Mouse (Mus musculus): Measurements from ENCODE around the gene Ccp110. TPM values are rescaled to one million over a fixed set of nuclear protein-coding genes. Genes with fewer than 3 reads are reported as not detected.

The Ccp110 gene
- polyA plus RNA-seq, 1 experiment from 2014 or later: 26.2 TPM

DNA sequence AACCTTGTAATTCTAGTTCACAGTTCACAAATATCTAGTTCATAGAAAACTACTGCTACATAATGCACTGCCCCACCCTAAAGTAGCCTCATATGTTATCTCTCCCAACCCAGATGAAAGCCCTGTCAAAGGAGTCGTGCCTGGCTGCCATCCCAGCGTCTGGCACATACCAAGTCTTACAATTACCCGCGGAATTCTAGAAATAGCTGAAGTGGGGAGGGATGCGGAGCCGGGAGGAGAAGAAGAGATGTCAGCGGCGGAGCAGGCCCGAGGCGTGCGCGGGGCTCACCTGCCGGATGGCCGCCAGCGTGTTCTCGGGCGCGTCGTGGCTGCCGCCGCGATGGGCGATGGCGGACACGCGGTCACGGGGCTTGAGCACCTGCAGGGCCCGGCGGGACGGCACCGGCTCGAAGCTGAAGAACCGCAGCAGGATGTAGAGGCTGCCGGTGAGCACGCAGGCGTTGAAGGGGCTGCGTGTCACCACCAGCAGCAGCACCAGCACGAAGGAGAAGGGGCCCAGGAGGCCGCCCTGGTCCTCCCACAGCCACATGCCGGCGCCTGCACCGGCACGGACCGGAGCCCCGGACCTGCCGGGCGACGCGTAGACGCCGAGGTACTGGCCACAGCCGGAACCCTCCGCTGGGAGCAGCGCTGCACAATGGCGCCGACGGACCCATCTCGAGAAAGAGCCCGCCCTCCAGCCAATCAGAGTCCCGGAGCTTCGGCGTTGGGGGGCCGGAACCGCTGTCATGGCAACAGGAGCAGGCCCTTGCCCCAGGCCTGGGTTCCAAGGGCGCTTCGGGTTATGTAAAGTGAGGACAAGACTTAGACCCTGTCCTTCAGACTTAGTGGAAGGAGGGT lies 7.0 kb upstream of the Ccp110 start, which contains the start of gene Gde1:
Gde1 (minus strand) TSS at position 678 of the 861 bp plus-strand sequence.
- peak within 1 kb of the TSS; percentile 59 for H3K4me2 ChIP-seq
- ATAC-seq (ENCODE audit: low FRiP score, low read depth): peak; percentile 94
- H3K27ac ChIP-seq (replicated peaks): peak within 1 kb of the TSS; percentile 91
- H3K36me3 ChIP-seq: no peaks in the 10 kb centered on the region
- WGBS: under 1% methylated on average over 65 of the region's 66 CpGs
- H3K9ac ChIP-seq: peak within 1 kb of the TSS; percentile 93
- no peaks in the 10 kb centered on the region for H3K9me3 ChIP-seq
- peak within 1 kb of the TSS; percentile 71 for H3K4me3 ChIP-seq
- H3K4me1 ChIP-seq (replicated peaks): peaks cover 26% of the 10 kb centered on the region
- H3K27me3 ChIP-seq: no peaks in the 10 kb centered on the region

DNA sequence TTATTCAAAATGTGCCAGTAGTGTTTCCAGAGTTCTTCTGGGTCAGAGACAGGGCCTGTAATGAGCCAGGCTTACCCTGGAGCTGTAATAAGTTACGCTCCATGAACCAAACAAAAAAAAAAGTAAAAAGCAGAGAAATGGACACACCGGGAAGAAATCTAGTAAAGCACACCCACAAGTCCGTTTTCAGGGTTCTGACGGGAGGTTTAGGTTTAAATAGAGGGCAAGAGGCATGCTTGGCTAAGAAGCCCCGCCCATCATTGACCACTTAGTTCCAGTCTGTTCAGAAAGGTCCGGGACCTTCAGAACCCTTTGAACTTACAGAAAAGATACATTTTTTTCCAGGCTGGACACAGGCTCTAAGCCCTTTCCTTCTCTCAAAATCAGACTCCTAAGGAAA lies 6.3 kb upstream of the Ccp110 start:
- H3K4me3 ChIP-seq: peak overlapping the region; percentile 71
- H3K27me3 ChIP-seq: no peaks in the 10 kb centered on the region
- H3K36me3 ChIP-seq: no peaks in the 10 kb centered on the region
- peak overlapping the region; percentile 59 for H3K4me2 ChIP-seq
- H3K9ac ChIP-seq: no peak overlapping the region
- WGBS: 27% methylated on average over 6 of the region's 6 CpGs
- ATAC-seq (ENCODE audit: low FRiP score, low read depth): 0 out of 2 replicates have a peak, but pooled peaks have one; percentile 1
- H3K9me3 ChIP-seq: no peaks in the 10 kb centered on the region
- peak overlapping the region; percentile 91 for H3K27ac ChIP-seq (replicated peaks)
- peaks cover 26% of the 10 kb centered on the region for H3K4me1 ChIP-seq (replicated peaks)

DNA sequence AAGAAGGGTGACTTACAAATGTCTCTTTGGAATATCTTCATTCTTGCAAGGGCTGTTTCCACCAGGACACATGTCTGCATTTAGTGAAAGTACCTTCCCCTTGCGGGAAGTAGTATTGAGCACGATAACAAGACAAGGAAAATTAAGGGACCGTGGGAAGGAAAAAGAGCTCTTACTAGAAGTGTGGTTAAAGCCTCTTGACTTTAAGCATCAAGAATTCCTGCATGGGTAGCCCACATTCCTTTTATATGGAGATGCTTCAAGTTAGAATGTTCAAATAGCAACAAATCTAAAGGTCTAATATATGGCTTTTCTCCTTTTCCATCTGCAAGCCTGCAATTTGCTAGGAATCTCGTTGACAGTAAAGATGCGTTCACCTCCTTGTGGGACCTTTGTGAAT lies 5.9 kb upstream of the Ccp110 start:
- no peaks in the 10 kb centered on the region for H3K9me3 ChIP-seq
- no peaks in the 10 kb centered on the region for H3K27me3 ChIP-seq
- no peak for ATAC-seq (ENCODE audit: low FRiP score, low read depth)
- H3K9ac ChIP-seq: no peak overlapping the region
- 93% methylated on average over 5 of the region's 5 CpGs for WGBS
- H3K36me3 ChIP-seq: no peaks in the 10 kb centered on the region
- peaks cover 26% of the 10 kb centered on the region for H3K4me1 ChIP-seq (replicated peaks)
- H3K4me3 ChIP-seq: no peak overlapping the region
- H3K4me2 ChIP-seq: 0 out of 2 replicates have a peak overlapping the region, but pooled peaks have one; percentile 59
- no peak overlapping the region for H3K27ac ChIP-seq (replicated peaks)

DNA sequence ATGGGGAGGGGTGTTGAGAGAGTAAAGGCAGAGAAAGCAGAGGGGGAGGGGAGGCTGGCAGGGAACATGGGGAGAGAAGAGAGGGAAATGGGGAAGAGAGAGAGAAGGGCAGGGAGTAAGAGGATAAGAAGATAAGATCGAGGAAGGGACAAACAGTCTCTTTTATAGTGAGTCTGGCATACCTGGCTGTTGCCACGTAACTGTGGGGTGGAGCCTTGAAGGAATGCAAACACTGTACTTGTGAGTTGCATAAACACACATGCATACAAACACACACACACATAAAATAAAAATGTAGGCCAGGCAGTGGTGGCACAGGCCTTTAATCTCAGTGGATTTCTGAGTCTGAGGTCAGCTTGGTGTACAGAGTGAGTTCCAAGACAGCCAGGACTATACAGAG lies 5.1 kb upstream of the Ccp110 start:
- Histone ChIP-seq H3K4me1 (replicated peaks) (peaks cover 26% of the 10 kb centered on the region), H3K27ac (replicated peaks) (no peak overlapping the region), H3K36me3 (no peaks in the 10 kb centered on the region), H3K4me2 (no peak overlapping the region), H3K27me3 (no peaks in the 10 kb centered on the region), H3K9ac (no peak overlapping the region), H3K9me3 (no peaks in the 10 kb centered on the region), H3K4me3 (no peak overlapping the region)
- 83% methylated on average over 2 of the region's 2 CpGs for WGBS
- ATAC-seq (ENCODE audit: low FRiP score, low read depth): no peak

DNA sequence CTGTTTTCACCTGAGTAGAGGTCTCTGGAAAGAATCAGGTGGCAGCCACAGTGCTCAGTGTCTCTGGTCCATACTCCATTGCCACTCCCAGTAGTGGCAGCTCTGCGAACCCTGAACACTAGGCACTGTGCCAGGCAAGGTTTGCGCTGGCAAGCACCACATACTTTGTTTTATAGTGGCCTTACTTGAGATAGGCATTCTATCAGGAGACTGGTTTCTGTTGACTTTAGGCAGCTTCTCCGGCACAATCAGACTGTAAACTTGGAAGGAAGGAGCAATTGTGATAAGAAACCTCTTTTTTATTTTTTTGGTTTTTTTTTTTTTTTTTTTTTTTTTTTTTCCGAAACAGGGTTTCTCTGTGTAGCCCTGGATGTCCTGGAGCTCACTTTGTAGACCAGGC lies 4.3 kb upstream of the Ccp110 start:
- H3K27me3 ChIP-seq: no peaks in the 10 kb centered on the region
- H3K4me2 ChIP-seq: no peak overlapping the region
- H3K27ac ChIP-seq (replicated peaks): no peak overlapping the region
- 87% methylated on average over 4 of the region's 4 CpGs for WGBS
- no peak for ATAC-seq (ENCODE audit: low FRiP score, low read depth)
- H3K9ac ChIP-seq: no peak overlapping the region
- no peaks in the 10 kb centered on the region for H3K9me3 ChIP-seq
- peaks cover 23% of the 10 kb centered on the region for H3K4me1 ChIP-seq (replicated peaks)
- H3K36me3 ChIP-seq: no peaks in the 10 kb centered on the region
- no peak overlapping the region for H3K4me3 ChIP-seq

DNA sequence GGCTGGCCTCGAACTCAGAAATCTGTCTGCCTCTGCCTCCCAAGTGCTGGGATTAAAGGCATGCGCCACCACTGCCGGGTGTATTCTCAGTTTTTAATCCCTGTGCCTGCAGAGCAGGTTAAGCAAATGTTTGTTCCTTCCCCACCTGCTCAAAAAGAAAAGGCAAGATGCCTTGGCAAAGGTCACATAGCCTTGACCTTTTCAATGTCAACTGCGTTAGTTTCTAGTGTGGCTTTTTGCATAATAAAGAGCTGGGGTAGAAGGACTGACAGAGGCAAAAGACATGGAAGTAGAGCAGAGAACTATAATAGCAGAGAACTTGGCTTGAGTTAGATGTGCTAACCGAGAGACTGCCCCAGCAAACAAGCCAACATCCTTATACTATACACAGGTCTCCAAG lies 1.6 kb upstream of the Ccp110 start:
- Histone ChIP-seq H3K4me1 (replicated peaks) (peaks cover 18% of the 10 kb centered on the region), H3K4me3 (no peak overlapping the region), H3K9me3 (no peaks in the 10 kb centered on the region), H3K9ac (no peak overlapping the region), H3K36me3 (peaks cover 4% of the 10 kb centered on the region; the same call in 1 of the 2 replicates), H3K4me2 (no peak overlapping the region), H3K27me3 (no peaks in the 10 kb centered on the region), H3K27ac (replicated peaks) (no peak overlapping the region)
- 59% methylated on average over 5 of the region's 5 CpGs for WGBS
- ATAC-seq (ENCODE audit: low FRiP score, low read depth): no peak

DNA sequence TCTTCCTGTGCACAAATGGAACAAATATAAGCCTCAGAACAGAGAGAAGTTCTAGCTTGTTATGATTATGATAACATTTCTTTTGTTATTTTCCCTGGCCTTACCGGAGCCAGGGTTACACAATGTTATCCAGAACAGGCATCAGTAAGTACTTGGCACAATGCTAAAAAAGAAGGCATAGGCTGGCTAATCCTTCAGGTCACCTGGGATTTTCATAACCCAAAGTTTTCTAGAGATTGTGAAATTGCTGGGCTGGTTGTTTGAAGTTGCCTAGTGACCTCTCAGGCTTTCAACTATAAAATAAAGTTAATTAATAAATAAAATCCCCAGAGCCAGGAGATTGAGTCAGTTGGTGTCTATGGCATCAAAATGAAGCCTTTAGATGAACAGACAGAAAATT lies 2.5 kb downstream of the Ccp110 start:
- Histone ChIP-seq H3K36me3 (peaks cover 20% of the 10 kb centered on the region), H3K4me3 (no peak overlapping the region), H3K27me3 (no peaks in the 10 kb centered on the region), H3K4me1 (replicated peaks) (peaks cover 14% of the 10 kb centered on the region), H3K4me2 (no peak overlapping the region), H3K9ac (no peak overlapping the region), H3K9me3 (no peaks in the 10 kb centered on the region), H3K27ac (replicated peaks) (no peak overlapping the region)
- 90% methylated on average over 1 of the region's 1 CpGs for WGBS
- ATAC-seq (ENCODE audit: low FRiP score, low read depth): no peak

DNA sequence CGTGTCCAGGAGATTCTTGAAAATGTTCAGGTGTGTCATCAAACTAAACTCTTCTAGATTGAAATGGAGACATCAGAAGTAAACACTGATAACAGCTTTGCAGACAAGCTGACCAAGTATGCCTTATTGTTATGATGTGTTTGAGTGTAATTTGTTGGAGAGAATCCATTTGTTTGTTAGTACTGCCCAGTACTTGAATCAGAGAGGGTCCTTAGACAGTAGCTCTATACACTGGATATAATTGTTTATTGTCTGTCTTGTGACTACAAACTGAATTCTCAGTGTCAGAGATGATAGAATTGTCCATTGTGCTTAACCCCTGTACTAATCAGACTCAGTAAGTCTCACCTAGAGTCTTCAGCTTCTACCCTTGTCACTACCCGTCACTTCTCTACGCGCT lies 5.7 kb downstream of the Ccp110 start:
- Histone ChIP-seq H3K27me3 (no peaks in the 10 kb centered on the region), H3K9me3 (no peaks in the 10 kb centered on the region), H3K4me1 (replicated peaks) (peaks cover 13% of the 10 kb centered on the region), H3K9ac (no peak overlapping the region), H3K27ac (replicated peaks) (no peak overlapping the region), H3K36me3 (peaks cover 39% of the 10 kb centered on the region), H3K4me3 (no peak overlapping the region), H3K4me2 (no peak overlapping the region)
- ATAC-seq (ENCODE audit: low FRiP score, low read depth): no peak
- WGBS: 97% methylated on average over 4 of the region's 4 CpGs

DNA sequence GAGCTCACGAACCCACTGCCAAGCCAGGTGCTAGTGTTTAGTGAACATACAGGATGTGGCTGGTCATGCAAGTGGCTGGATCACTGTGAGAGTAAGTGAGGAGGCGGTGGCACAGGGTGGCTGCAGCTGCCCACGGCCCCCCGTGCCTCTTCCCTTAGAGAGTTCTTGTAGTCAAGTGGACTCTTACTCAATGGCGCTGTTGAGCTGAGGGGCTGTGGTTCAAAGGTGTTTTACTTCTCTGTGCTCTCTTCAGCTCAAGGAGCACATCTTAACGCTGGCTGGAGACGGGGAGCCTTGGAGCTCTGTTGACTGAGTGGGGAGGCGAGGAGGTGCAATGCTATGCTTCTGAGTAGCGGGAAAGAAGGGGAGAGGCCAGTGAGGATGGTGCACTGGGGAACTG lies 11.6 kb downstream of the Ccp110 start:
- Histone ChIP-seq H3K36me3 (peaks cover 65% of the 10 kb centered on the region), H3K9me3 (no peaks in the 10 kb centered on the region), H3K27ac (replicated peaks) (no peak overlapping the region), H3K4me3 (no peak overlapping the region), H3K4me2 (no peak overlapping the region), H3K4me1 (replicated peaks) (no peaks in the 10 kb centered on the region), H3K9ac (no peak overlapping the region), H3K27me3 (no peaks in the 10 kb centered on the region)
- WGBS: 90% methylated on average over 9 of the region's 9 CpGs
- ATAC-seq (ENCODE audit: low FRiP score, low read depth): no peak

DNA sequence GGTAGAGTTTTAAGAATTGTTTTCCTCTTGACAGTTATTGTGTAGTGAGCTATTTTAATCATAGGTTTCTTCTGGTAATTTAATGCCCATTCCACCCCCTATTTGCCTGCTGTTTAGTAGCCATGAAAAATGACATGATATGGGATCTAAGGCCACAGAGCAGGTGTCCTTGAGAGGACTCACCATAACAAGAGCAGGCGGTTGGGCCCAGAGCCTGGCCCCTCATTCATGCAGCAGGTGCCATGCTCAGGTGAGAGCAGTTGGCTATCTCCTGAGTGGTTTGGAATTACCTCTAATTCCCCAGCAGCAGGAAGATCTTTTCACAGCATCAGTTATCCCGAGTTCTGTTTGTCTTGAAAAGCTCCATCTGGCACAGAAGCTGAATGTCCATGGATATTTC lies 13.1 kb downstream of the Ccp110 start:
- ATAC-seq (ENCODE audit: low FRiP score, low read depth): no peak

DNA sequence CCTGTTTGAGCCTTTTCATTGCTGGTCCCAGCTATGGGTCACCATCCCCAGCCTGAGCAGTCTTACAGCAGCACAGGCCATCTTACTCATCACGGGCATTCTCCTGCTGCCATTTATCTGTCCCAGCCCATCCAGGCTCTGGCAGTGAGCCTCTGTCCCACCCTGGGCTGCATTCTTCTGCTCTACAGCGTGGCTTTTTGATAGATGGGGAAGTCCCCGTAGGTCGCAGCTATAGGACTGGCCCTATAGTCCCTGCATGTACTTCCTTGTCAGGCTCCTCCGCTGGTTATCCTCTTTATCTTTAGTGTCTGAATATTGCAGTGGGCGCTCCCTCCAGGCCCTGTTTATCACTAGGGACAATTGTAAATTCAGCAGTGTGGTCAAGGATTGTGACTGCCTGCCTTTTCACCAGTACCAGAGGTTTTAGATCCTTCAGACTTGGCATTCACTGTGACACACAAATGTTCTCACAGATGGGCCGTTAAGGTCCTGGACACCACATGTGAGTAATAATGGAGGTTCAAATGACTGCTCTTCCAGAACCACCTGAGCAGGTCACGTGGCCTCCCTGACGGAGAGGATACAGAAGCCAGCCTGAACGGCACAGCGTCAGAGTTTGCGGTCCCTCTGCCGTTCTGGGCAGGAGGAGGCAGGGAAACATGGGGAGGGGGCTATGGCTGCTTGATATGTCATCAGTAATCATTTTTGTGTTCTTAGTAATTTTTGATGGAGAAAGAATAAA lies 16.7 kb downstream of the Ccp110 start:
- no peak for ATAC-seq (ENCODE audit: low FRiP score, low read depth)
- H3K27ac ChIP-seq (replicated peaks): no peak overlapping the region
- H3K27me3 ChIP-seq: no peaks in the 10 kb centered on the region
- WGBS: 86% methylated on average over 13 of the region's 13 CpGs
- no peaks in the 10 kb centered on the region for H3K4me1 ChIP-seq (replicated peaks)
- peaks cover 77% of the 10 kb centered on the region for H3K36me3 ChIP-seq
- no peaks in the 10 kb centered on the region for H3K9me3 ChIP-seq
- no peak overlapping the region for H3K4me3 ChIP-seq
- no peak overlapping the region for H3K4me2 ChIP-seq
- no peak overlapping the region for H3K9ac ChIP-seq

More for the DNA sequence above, 13.1 kb downstream of the Ccp110 start:
- no peak overlapping the region for H3K9ac ChIP-seq
- H3K27ac ChIP-seq (replicated peaks): no peak overlapping the region
- H3K4me2 ChIP-seq: no peak overlapping the region
- 95% methylated on average over 2 of the region's 2 CpGs for WGBS
- no peaks in the 10 kb centered on the region for H3K27me3 ChIP-seq
- H3K4me1 ChIP-seq (replicated peaks): no peaks in the 10 kb centered on the region
- H3K36me3 ChIP-seq: peaks cover 72% of the 10 kb centered on the region
- H3K9me3 ChIP-seq: no peaks in the 10 kb centered on the region
- no peak overlapping the region for H3K4me3 ChIP-seq

DNA sequence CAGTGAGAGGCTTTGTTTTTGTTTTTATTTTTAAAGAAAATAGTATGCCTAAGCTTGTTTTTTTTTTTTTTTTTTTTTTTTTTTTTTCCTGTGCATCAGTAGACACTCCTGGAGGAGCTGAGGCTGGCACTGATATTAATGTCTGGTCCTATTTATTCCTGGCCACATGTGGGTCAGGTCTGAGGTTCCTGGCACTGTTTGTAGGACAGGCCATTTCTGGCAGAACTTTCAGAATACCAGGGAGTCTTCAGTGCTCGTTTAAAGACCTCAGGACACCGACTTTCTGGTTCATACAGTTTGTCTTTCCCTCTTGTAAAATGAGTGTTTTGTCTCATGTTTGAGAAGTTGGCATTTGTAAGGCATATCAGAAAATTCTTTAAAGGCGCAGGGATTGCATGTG lies 19.4 kb downstream of the Ccp110 start:
- ATAC-seq (ENCODE audit: low FRiP score, low read depth): no peak
- WGBS: 89% methylated on average over 3 of the region's 3 CpGs

More for the DNA sequence above, 19.4 kb downstream of the Ccp110 start:
- H3K4me1 ChIP-seq (replicated peaks): no peaks in the 10 kb centered on the region
- H3K36me3 ChIP-seq: peaks cover 72% of the 10 kb centered on the region
- no peaks in the 10 kb centered on the region for H3K27me3 ChIP-seq
- no peak overlapping the region for H3K27ac ChIP-seq (replicated peaks)
- H3K9ac ChIP-seq: no peak overlapping the region
- H3K4me2 ChIP-seq: no peak overlapping the region
- no peaks in the 10 kb centered on the region for H3K9me3 ChIP-seq
- H3K4me3 ChIP-seq: no peak overlapping the region

All from hindbrain, embryonic 15.5 days (tissue).